Mouse (Mus musculus): ENCODE measurements around the gene Tldc1.

GRCm38 (mm10) chr8:119737093-119737900 is 40.9 kb downstream of the Tldc1 start:
- TF ChIP-seq POLR2A (IDR thresholded peaks at IDR 0.05; ENCODE audit: low read depth, low read length) (no peak), CTCF (IDR thresholded peaks at IDR 0.05; ENCODE audit: borderline replicate concordance, insufficient read depth, low read length) (no peak)

All from embryonic fibroblast, embryonic 13.5 days (primary cell).